Mouse (Mus musculus) brain, embryonic 18.5 days (tissue): ENCODE data around the gene Map3k10.
"Not testable (repeated sequence)": the region's sequence is repeated elsewhere in the genome, so short reads cannot be mapped to it uniquely, and the experiment has no call there.

Experiments used
- DNase-seq: peaks from one replicate; pipeline ENCODE4 v3.0.0-alpha.2; 2012; ENCODE audit warnings: low read depth, low spot score

Map3k10 gene

DNA sequence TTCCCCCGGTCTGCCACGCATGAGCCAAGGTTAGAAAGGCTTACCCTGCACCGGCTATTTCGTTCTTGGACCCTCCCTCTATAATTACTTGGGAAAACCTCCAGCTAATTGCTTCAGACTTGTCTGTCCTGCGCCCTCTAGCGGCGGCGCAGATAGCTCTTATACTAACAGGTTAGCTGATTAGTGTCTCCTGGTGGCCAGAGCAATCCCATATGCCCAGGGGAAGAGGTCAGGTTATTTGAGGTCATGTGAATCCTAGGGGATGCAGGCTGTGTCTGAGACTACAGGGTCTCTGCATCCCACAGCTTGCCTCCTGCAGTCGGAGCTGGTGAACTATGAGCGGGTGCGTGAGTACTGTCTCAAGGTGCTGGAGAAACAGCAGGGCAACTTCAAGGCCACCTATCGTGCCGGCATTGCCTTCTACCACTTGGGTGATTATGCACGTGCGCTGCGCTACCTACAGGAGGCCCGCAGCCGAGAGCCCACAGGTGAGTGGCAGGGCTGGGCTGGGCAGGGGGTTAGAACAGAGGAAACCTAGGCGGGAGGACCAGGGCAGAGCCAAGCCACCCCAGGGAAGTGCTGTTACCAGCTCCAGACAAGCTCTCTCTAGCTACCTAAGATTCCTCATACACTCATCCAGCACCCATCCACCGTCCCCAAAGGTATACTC lies 19.7 kb downstream of the Map3k10 start:
- no peak for DNase-seq

DNA sequence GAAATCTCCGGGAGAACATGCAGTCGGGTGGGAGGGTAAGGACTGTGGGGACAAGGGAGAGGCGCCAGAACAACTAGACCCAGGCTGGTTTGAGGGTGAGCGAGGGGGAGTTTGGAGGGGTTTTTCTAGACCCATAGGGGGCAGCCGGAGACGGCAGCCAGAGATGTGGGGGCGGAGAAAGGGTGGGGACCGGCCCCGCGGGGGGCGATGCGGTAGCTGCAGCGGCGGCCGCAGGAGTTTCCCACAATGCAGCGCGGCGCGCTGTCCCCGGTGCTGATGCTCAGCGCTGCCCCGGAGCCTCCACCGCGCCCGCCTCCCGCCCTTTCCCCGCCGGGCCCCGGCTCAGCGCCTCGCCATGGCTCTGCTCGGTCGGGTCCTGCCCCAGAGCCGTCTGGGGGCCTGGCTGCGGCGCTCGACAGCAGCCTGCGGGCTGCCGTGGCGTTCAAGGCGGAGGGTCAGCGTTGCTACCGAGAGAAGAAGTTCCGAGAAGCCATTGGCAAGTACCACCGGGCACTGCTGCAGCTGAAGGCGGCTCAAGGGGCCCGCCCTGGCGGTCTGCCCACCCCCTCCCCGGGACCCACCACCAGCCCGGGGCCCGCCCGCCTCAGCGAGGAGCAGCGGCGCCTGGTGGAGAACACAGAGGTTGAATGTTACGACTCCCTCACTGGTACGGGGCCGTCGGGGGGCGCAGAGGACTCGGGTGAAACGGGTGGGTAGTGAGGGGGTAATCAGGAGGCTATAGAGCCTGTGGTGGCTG lies 20.5 kb downstream of the Map3k10 start, which contains the start of gene Ttc9b:
Gene Ttc9b, plus strand, starts transcription at position 235 of the 757 bp plus-strand sequence.
- peak; percentile 50 for DNase-seq

DNA sequence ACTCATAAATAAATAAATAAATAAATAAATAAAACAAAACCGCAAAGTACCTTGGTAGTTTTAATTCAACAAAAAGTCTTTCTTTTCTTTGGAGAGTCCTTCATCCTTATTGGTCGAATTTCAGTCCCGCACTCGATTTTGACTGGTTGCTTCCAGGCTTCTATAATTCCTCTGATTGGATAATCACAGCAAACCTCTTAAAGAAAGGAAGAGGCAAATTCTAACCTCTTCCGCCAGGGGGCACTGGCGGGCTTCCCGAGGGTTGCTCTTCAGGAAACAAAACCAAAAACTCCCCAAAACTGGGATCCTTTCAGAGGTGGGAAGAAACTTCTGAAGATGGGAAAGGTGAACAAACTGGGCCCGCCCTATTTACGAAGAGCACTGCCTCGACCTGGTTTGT lies 23.4 kb downstream of the Map3k10 start:
- DNase-seq, result no peak

DNA sequence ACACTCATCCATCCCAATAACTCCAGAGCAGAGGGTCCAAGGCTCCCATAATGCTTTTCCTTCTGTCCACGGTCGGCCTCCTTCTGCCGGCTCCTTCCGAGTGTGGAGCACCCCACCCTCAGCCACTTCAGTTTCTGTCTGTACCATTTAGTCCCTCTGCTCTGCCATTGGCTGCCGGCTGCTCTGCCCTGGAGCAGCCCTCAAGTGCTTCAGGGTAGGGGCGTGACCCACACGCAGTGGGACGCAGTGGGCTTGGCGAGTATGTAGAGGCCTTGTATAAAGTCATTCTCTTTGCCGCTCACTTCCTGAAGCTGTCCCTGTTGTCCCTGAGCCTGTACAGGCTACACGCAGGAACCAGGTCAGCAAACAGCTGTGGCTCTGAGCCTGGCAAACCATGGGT lies 24.7 kb downstream of the Map3k10 start:
- no peak for DNase-seq

DNA sequence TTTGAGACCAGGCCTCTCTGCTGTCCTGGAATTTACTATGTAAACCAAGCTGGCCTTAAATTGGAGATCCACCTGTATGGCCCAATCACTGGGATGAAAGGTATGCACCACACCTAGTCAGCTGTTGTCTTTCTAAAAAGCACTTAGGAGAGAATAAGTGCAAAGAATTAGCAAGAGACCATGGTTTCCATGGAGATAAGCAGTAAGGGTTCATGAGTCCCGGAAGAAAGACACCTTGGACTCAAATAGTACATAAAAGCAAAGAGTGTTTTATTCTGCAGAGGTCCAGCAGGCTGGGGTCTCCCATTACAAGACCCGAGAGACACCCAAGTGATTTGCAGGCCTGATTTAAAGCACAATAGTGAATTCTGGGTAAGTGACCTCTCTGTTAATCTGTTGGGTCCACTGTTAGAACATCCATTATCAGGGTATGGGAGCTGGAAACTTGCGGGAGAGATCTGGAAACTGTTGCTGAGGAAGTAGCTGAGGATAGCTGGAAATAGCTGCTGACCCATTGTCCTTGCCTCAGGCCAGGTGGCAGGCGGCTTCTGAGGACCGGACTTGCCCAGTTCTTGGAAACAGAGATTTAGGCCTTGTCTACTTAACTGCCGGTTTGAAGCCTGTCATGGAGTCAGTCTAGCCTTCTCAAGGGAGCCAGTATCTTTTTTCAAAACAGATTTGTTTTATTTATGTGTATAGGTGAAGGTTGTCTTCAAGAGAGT lies 27.0 kb downstream of the Map3k10 start:
- no peak for DNase-seq

DNA sequence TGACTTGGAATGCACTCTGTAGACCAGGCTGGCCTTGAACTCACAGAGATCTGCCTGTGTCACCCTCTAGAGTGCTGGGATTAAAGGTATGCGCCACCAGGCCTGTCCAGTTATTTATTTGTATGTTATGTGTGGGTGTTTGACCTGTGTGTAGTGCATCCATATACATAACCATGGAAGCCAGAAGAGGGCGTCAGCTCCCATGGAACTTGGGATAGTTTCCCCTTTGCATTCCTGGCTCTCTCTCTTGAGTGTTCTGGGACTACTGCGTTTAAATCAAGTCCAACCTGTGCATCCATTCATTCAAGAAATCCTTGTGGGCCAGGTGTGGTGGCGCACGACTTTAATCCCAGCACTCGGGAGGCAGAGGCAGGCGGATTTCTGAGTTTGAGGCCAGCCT lies 27.9 kb downstream of the Map3k10 start:
- DNase-seq, result no peak

DNA sequence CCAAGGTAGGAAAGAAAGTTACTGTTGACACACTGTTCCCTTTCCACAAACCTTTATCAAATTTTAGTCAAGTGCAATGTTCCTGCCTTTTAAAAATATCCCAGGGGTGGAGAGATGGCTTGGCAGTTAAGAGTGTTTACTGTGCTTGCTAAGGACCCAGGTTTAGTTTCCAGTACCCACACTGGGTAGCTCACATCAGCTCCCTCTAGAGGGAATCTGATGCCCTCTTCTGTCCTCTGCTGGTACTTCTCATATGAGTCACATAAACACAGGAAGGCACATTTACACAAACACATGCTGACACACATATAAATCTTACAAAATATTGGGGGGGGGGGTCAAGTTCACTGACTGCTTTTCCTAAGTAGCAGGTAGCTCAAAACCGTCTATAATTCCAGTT lies 29.9 kb downstream of the Map3k10 start:
- no peak for DNase-seq

DNA sequence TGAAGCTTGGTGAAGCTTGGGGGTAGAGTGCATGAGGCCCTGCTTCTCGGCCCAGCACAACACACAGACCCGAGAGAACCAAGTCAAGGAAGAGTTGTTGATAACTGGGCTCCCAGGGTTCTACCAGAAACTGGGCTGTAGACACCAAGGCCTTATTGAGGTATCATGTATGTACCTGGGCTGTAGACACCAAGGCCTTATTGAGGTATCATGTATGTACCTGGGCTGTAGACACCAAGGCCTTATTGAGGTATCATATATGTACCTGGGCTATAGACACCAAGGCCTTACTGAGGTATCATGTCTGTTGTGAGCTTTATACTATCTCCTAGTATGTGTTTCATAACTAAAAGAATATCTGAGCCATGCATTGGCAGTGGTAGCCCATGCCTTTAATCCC lies 39.3 kb downstream of the Map3k10 start:
- DNase-seq, result not testable (repeated sequence)

DNA sequence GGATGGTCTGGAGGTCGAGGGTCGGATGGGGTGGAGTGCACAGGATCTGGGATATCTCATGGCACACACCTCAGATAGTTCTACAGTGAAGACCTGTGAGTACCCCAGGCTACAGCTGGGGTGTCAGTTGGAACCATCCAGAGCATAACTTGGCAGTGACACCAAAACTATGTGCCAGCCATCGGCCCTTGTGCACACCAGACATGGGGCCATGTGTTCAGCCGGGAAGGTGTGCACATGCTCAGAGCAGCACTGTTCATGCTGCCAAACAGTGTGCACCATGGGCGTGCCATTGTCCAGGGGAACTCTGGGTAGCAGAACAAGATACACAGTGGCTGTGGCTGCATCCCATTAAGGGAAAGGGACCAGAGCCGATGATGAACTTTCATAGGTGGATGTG lies 39.7 kb downstream of the Map3k10 start:
- no peak for DNase-seq

DNA sequence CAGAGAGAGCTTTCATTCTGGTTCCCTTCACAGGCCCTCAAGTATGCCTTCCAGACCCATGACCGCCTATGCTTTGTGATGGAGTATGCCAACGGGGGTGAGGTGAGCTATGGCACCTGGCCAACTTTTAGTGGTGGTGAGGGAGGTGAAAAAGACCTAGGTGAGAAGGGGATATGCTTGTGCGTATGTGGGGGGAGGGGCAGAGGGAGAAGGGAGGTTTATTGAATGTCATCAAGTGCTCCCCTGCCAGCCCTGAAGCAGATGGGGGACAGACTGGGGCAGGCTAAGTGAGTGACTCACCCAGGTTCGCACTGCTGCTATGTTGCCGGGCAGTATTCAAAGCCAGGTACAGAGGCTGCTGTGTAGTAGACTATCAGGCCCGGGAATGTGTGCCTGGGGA lies 41.2 kb downstream of the Map3k10 start:
- DNase-seq, result no peak

DNA sequence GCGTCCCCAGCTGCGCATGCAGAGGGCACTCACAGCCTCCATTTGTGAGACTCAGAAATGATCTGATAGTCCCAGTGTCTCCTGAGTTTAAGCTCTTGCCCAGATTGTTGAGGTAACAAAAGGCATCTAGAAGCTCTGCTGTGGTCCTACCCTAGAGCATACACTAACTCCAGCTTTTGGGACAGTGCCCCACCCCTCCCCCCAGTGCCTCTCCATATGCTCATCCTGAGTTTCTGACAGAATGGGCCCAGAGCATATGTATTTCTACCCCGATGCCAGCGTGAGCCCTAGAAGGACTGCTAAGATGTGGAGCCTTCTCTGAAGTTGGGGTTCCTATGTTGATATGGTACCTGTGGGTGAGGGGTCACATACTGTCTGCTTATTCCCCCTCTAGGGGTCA lies 43.0 kb downstream of the Map3k10 start:
- DNase-seq, result no peak

DNA sequence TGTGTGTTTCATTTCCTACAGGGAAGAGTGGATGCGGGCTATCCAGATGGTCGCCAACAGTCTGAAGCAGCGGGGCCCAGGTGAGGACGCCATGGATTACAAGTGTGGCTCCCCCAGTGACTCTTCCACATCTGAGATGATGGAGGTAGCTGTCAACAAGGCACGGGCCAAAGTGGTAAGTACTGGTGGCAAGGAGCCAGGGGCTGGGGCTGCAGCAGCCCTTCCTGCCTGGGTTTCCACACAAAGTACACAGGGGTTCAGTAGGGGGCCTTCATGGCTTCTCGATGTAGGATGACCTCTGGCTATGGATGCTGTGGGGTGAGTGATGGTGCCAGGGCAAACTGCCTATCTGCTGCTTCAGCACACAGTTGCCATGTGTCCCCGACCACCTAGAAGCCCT lies 45.6 kb downstream of the Map3k10 start:
- not testable (repeated sequence) for DNase-seq

DNA sequence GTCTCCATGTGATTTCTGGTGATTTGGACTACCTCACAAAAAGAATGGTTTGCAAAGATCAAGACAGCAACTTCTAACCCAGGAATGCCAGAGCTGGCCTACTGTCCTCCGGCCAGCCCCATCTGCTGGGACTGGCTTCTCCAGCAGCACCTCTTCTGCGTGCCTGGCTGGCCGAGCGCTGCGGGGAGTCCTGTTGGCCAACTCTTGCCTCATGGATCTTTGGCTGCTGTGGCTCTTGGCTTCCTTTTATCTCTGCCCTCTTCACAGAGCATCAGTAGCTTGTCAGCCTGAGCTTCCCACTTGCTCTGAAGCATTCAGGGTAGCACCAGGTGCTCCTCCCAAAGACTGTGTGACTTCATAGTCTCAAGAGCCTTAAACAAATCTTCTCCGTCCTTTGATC lies 46.2 kb downstream of the Map3k10 start:
- no peak for DNase-seq

DNA sequence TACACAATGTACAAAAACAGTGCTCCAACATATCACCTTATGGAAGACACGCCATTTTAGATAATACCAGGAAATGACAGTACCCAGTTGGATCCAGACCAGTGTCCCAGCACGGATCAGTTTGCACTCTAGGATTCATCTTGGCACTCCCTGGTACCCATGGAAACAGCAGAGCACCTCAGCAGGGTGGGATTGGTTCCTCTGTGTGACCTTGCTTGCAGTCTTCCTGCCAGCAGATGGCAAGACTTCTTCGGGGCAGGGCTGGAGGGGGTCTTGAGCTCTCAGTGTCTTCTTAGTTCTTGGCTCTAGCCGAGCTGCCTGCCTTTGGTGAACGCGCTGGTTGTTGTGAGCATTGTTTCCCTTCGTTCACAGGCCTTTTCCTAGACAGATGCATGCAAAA lies 46.7 kb downstream of the Map3k10 start:
- no peak for DNase-seq

DNA sequence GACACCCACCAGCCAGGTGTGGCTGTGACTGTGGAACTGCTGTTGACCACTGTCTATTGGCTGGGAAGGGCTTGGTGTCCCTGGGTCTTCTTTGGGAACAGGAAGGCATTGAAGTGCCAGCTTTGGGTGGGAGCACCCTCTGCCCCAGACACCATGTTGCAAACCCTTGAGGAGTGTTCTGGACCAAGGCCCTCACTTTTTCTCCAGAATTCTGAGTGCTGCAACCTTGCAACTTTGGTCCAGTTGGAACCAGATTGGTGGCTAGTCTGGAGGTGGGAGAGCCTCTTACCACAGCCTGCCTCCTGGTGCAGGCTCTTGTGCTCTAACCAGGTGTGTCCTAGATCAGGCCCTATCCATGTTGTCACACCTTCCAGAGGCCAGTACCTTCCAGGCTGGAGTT lies 49.4 kb downstream of the Map3k10 start:
- DNase-seq, result no peak

DNA sequence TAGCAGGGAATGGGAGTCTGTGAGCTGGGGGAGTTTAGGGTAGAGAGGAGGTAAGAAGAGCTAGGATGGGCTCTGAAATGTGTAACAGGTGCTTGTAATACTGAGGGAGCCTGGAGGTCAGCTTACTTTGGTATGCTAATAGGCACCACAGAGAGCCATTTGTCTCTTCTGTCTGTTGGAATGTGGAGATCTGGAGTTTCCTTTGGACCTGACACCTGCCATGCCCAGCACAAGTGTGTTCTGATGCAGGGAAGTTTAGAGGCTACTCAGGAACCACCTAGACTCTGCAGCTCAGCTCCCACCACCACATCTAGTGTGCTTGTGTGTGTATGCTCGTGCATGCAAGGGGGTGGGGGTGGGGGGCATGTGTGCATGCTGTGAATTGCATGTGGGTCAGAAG lies 52.2 kb downstream of the Map3k10 start:
- no peak for DNase-seq

DNA sequence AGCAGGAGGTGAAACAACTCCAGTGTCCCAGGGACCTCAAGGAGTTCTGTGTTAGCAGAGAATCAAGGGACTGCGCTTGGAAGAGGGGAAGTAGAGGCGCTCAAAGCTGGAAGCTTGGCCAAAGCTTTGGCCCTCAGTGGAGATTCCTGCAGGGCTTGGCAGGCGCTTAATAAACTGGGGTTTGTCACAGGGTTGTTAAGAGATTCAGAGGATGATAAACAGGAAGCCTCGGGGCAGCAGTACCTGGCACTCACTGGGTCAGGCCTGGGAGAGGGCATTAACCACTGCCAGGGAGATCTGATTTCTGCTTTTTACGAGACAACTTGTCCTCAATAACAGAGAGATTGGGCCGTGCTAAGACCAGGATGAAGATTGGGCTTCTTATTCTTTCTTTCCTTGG lies 53.4 kb downstream of the Map3k10 start:
- no peak for DNase-seq

DNA sequence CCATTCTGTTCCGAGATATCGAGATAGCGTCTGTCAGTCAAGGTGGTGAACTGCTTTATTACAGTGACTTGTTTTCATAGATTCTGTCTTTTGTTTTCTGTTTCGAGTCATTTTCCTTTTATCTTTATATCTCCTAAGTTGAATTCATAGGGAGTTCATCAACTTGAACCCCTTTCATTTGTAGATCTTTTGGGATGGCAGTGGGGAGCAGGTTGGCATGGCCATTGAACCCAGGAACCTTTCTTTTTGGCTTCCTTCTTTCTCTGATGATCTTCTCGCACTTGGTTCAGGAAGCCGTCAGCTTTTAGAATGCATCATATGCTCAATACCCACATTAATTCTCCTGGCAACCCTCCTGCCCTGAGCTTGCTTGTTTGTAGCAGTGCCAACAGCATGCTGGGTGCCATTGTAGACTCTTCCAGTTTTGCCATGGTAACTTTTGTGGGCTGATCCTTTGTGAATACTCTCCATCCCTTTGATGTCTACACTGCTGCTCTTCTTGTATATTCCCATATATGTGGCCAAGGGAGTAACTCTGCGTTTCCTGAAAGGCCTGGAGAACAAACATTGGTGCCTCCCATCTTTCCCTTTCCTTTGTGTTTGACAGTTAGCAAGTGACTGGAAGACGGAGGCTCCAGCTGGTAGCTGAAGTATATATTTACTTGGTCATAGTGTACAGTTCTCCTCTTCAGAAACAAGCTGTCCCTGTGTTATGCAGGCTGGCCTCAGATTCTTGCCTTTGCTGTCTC lies 60.5 kb downstream of the Map3k10 start:
- peak; percentile 61 for DNase-seq

DNA sequence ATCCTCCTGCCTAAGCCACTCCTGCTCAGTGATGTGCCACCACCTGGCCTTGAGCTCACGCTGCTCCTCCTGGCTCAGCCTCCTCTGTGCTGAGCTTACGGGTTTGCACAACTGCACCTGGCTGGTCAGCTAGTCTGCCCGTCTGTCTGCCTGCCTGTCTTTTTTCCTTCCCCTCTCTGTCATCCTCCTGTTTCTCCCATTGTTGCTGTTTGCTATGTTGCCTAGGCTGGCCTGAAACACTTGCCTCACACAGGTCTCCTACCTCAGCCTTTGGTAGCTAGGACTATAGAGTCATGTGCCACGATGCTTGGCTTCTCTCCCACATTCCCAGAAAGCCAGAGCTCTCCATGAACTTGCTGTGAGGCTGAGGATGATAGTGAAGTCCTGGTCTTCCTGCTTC lies 61.5 kb downstream of the Map3k10 start:
- no peak for DNase-seq

DNA sequence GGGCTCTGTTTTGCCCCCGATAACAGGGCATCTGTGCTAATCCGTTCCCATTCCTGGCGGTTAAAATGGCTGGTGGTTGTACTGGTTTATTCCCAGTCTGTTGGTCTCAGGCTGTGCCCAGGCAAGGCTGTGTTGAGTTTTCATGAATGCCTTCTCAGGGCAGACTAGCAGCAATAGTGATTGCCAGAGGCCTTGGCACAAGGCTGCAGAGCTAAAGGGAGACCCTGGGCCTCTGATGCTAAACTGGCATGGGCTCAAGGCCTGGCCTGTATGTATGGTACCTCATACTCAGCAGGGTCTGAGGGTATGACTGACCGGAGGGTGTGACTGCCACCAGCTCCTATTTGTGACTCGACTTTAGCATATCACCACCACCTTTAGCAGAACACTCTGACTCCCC lies 63.5 kb downstream of the Map3k10 start:
- DNase-seq, result no peak

DNA sequence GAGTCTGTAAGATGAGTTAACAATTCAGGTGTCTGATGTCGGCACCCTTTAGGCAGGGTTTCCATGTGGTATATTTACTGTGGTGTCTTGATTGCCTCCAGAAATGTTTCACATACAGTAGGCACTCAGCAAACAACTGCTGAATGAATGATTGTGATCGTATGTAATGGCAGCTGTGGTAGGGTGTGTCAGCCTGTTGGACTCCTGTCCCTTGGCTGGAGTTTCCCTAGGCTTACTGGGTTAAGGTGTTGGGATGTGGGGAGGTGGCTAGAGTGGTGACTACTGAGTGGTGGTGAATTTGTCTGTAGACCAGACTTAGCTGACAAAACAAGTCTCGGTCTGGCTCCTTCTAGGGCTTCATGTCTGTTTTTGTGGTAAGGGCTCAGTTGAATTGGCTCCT lies 64.0 kb downstream of the Map3k10 start:
- no peak for DNase-seq

DNA sequence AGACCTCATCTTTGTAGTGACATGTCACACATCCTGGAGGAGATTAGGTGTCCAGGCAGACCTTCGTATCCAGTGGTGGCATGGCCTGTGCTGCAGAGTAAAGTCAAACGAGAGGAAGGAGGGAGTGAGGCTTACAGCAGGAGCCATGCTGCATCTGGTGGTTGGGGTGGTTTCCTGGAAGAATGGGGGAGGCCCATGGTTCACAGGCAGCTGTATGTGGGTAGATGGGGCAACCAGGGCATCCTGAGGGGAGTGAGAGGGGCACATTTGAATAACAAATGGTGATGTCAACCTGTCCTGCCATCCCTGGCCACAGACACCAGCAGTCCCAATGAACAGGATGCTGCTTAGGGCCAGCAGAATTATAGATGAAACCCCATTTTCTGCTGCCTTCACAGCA lies 64.7 kb downstream of the Map3k10 start:
- no peak for DNase-seq
